Mouse (Mus musculus): ENCODE measurements at regions not wholly inside any gene's neighbourhood (a gene's known extent, or its start where the extent isn't known, plus 50 kb on each side); places are given as distances from the start of the nearest gene placed in this dataset.
"Not testable (repeated sequence)": the region's sequence is repeated elsewhere in the genome, so short reads cannot be mapped to it uniquely, and the experiment has no call there.

DNA sequence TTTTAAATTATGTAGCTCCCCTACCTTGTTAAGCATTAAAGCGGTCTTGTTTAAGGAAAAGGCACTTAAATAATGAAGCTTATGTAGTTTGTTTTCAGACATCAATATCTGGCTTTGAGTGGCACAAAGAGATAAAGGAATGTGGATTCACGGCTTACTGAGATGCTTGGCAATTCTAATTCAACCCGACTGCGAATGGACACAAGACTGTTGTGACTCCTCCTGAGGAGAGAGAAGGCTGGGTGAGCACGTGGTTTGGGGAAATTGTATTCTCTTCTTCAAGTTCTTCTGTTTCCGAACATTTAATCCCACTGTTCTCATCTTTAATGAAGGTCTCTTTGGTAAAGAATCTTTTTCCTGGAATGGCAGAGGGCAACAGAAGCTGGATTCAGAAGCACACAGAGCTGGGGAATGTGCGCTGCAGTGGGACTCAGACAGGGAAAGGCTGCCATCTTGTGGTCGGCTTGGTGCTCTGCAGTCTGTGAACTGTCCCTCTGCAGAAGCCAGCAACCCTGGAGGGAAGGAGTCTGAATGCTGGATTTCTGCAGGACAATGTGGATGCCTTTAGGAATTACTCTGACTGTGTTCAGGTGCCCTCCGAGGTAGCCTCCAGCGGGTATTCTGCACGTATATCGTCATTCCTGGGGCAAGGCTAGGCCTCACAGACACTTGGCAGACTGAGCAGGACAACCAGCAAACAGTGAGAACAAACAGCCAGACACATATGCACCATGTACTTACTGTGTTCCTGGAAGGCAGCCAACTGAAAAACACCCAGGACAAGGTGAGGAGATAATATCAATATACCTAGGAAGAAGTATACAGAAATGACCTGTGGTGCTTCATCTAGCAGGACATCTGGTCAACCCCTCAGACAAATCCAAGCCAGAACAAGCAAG is 54.0 kb upstream of the Pax1 start:
- peak; percentile 90 for DNase-seq (ENCODE audit: low spot score)

GRCm38 (mm10) chr2:147306728-147307127 is 55.0 kb upstream of the Pax1 start:
- DNase-seq (ENCODE audit: low spot score), result no peak

GRCm38 (mm10) chr2:147305262-147305661 is 56.5 kb upstream of the Pax1 start:
- DNase-seq (ENCODE audit: low spot score), result peak; percentile 78

DNA sequence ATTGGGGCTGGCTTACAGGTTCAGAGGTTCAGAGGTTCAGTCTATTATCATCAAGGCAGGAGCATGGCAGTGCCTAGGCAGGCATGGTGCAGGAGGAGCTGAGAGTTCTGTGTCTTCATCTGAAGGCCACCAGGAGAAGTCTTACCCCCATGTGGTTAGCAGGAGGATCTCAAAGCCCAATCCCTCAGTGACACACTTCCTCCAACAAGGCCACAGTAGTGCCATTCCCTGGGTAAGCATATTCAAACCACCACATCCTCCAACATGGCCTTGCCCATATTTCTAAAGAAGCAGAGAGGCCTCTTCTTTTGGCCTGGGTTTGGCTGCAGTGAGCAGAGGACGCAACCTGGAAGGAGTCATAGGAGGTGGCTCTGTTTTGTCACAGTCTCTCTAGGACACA is 61.2 kb upstream of the Pax1 start:
- no peak for DNase-seq (ENCODE audit: low spot score)

- no peak for DNase-seq (ENCODE audit: low spot score)
Observed at GRCm38 (mm10) chr2:147299359-147299758, 62.4 kb upstream of the Pax1 start.

- no peak for DNase-seq (ENCODE audit: low spot score)
Observed at GRCm38 (mm10) chr2:147298499-147298896, 63.2 kb upstream of the Pax1 start.

DNA sequence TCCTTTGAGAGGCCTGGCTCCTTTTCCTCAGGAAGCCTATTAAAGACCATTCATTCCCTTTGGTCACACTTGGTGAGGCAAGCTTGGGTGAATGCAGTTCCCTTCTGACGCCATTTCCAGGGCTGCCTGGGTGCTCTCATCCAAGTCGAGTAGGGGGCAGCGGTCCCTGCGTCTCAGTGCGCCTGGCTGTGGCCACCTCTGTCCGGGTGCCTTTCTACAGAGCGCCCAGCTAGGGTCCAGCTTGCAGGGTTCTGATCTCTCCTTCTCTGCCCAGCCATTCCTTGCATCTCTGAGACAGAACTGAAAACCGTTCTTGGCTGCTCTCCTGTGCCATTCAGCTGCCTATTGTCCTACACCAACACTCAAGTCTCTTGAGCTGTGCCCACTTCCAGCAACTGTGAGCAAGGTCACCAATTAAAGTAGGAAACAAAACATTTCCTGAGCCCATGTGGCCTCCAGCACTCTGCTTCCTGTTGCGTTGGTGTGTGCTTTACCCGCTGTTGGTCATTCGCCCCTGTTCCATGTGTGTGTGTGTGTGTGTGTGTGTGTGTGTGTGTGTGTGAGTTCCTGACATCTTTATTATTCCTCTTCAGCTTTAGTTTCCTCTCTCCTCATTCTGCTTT is 63.7 kb upstream of the Pax1 start:
- DNase-seq (ENCODE audit: low spot score), result no peak

DNA sequence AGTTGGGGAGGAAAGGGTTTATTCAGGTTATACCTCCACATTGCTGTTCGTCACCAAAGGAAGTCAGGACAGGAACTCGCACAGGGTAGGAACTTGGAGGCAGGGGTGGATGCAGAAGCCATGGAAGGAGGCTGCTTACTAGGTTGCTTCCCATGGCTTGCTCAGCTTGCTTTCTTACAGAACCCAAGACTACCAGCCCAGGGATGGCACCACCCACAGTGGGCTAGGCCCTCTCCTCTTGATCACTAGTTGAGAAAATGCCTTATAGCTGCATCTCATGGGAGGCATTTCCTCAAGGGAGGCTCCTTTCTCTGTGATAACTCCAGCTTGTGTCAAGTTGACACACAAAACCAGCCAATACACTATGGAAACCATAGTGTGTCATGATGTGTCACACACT is 66.8 kb upstream of the Pax1 start:
- DNase-seq (ENCODE audit: low spot score), result not testable (repeated sequence)

DNA sequence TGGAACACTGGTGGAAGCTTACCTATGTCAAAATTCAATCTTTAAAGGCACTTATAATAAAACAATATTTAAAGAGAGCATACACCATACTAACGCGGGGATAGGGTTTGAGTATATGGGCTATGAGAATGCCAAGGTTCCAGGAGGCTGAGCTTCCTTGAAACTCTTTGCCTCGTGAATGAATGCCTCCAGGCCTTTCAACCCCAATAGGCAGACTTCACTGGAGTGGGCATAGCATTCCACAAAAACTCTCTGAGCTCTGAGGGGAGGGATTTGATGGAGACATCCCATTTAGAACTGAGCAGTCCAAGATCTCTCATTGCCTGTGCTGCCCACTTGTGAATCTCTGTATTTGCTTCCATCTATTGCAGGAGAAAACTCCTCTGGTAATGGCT is 68.4 kb upstream of the Pax1 start:
- DNase-seq (ENCODE audit: low spot score), result no peak

- no peak for DNase-seq (ENCODE audit: low spot score)
Observed at GRCm38 (mm10) chr2:147292387-147293293, 69.1 kb upstream of the Pax1 start.

GRCm38 (mm10) chr2:147283390-147283789 is 78.3 kb upstream of the Pax1 start:
- no peak for DNase-seq (ENCODE audit: low spot score)

- DNase-seq (ENCODE audit: low spot score), result no peak
Observed at GRCm38 (mm10) chr2:147277636-147278035, 83.6 kb upstream of the Nkx2-2 start.

DNA sequence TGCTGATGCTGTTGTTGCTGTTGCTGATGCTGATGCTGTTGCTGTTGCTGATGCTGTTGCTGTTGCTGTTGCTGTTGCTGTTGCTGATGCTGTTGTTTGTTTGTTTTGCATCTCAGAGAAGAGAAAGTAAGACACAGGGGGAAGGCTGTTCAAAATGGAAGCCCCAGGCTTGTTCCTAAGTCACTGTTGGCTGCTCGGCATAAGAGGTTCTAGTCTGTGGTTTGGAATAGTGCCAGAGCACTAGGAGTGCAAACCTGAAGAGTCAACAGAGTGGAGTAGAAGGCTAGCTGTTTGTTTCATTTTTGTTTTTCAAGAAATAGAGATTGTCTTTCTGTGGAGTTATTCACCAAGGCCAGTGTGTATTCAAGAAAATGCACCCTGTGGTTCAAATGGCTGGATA is 75.1 kb upstream of the Nkx2-2 start:
- no peak for DNase-seq (ENCODE audit: low spot score)

DNA sequence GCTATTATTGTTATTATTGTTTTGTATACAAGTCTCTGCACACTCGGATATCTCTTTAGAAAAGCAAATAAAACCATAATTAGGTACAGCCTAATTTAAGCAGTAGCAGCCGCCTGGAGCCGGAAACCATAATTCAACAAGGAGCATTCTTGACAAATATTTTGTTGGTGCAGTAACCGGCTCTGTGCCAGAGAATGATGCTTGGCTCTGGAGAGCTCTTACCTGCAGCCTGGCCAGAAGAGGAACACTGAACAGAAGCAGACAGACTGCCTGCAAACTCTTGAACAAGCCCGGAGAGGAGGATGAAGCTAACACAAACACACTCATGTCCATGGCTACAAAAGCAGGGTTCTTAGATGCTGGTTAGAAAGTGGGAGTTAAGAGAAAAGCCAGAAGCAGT is 73.9 kb upstream of the Nkx2-2 start:
- no peak for DNase-seq (ENCODE audit: low spot score)

DNA sequence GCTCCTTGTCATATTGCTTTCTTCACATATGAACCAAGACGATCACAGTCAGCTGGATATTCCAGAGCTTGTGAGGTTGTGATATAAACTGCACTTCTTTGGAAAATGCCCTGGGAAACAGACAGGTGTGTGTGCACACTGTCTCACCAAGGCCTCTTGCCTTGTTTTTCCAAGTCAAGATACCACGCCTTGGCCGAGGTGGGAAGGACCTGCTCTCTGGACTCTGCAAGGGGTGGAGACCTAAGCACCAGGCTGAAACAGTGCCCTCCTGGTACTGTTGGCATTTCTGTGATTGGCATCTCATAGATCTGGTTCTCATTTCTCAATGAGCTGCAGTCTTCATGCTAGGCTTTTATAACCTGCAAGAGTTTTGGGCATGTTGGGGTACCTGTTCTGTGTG is 73.2 kb upstream of the Nkx2-2 start:
- DNase-seq (ENCODE audit: low spot score), result no peak

- peak; percentile 87 for DNase-seq (ENCODE audit: low spot score)
Observed at GRCm38 (mm10) chr2:147256696-147257095, 62.7 kb upstream of the Nkx2-2 start.

DNA sequence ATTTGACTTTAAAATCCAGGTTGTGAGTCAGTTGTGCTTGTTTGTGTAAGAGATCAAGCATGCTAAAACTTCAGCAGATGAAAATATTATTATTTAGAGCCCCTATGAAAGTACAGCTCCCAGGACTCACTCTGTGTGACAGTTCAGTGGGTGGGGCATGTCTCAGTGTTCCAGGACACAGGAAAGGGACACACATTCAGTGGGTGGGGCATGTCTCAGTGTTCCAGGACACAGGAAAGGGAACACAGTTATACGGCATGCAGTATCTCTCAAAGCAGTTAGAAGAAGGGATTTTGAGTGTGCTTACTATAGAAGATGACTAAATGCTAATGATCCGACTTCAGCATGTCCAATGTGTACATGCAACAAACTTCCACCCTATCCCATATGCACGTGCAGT is 60.9 kb upstream of the Nkx2-2 start:
- DNase-seq (ENCODE audit: low spot score), result no peak

DNA sequence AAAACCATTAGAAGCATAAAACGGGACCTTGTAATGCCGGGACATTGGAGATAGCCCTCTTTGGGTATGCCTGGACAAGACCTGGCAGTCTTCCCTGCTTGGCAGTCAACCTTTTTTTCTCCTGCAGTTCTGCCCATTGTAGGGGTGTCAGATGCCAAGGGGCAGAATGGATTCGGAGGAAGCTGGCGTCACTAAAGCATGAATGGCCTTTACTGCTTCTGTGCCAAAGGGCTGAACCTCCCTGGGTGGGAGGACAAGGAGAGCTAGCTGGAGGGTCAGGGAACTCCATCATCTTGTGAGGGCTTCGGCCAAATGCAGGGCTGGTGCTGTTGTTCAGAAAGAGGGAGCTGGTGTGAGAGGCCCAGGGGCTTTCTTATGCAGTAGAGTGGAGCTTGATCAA is 60.1 kb upstream of the Nkx2-2 start:
- no peak for DNase-seq (ENCODE audit: low spot score)

GRCm38 (mm10) chr2:147247981-147248514 is 54.0 kb upstream of the Nkx2-2 start:
- no peak for DNase-seq (ENCODE audit: low spot score)

DNA sequence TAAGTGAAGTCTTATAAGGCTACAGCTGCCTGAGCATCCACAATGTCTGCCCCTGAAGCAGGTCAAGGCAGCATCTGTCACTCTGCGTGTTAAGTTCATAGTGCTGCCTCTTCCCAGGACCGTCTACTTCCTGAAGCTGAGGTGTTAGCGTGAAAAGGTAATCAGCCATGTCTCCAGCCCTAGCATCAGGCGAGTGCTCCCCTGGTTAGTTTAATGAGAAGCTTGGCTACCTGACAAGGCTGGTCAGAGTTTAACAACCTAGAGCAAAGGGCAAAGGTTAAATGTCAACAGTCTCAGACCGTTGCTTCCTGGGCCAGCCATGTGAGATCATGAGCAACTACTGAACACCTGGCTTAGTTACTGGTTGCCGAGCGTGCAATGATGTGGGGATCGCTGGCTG is 53.2 kb upstream of the Nkx2-2 start:
- DNase-seq (ENCODE audit: low spot score), result no peak

DNA sequence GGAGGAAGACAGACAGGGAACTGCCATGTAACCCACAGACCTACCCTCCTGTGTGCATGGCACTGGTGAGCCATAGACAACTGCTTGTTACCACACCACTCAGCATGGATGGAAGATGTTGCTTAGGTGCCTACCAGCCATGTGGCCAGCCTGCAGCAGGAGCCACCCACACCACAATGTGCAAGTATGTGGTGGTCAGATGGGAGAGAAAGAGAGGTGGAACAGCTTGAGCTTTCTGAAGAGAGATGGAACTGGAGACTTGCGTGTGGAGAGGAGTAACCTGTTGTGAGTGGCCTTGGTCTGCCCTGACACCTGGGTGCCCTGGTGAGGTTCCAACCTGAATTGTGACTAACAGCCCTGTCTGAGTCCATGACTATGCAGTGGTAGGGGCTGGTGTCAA is 50.4 kb upstream of the Nkx2-2 start:
- no peak for DNase-seq (ENCODE audit: low spot score)
